Mouse (Mus musculus): Measurements from ENCODE around the gene Acot8. TPM values are rescaled to one million over a fixed set of nuclear protein-coding genes. Genes with fewer than 3 reads are reported as not detected.
"Not testable (repeated sequence)": the region's sequence is repeated elsewhere in the genome, so short reads cannot be mapped to it uniquely, and the experiment has no call there.

The Acot8 gene
- polyA plus RNA-seq, 1 experiment from 2014 or later: 23.6 TPM

DNA sequence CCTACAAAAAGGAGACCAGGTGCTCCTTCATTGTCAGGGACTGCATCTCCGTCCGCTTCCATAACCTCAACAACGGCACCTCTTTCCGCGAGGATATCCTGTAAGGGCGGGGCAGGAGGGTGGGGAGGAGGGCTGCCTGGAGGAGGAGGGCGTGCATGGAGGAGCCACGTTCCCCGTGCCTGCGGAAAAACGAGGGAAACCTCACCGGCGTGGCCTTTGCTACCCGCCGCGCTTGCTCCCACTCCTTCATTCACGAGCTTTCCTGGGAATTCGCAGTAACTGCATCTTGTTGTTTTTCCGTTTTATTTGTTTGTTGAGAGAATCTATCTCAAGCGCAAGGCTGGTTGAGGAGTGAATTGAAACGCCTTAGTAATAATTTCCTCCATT lies 643 bp upstream of the Acot8 start:
- no peaks in the 10 kb centered on the region for H3K9me3 ChIP-seq
- H3K4me2 ChIP-seq (replicated peaks): peak overlapping the region; percentile 65
- H3K4me1 ChIP-seq (replicated peaks): peaks cover 15% of the 10 kb centered on the region

DNA sequence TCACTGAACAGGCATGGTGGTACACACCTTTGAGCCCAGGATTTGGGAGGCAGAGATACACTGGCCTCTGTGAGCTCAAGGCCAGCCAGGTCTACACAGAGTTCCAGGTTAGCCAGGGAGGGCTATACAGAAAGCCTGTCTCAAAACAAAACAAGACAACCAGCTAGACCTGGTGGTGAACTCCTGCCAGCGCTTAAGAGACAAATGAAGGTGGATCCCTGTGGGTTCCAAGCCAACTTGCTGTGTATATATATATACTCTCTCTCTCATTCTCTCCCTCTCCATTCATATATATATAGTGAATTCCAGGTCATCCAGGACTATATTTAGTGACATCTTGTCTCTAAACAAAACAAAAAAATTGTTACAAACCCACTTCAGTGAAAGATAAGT lies 765 bp downstream of the Acot8 start:
- Histone ChIP-seq H3K36me3 (0 out of 2 replicates have a peak, but pooled peaks cover 4% of the 10 kb centered on the region), H3K27me3 (replicated peaks) (no peaks in the 10 kb centered on the region), H3K4me3 (replicated peaks) (peak overlapping the region; percentile 65), H3K4me1 (replicated peaks) (peaks cover 15% of the 10 kb centered on the region), H3K27ac (peak overlapping the region; percentile 23; the same call in 1 of the 2 replicates), H3K9ac (peak overlapping the region; percentile 76), H3K9me3 (no peaks in the 10 kb centered on the region), H3K4me2 (replicated peaks) (peak overlapping the region; percentile 65)
- ATAC-seq: no peak
- WGBS: 45% methylated on average over 1 of the region's 1 CpGs

More for the DNA sequence above, 643 bp upstream of the Acot8 start:
- peak; percentile 76 for ATAC-seq
- H3K4me3 ChIP-seq (replicated peaks): peak overlapping the region; percentile 65
- WGBS: under 1% methylated on average over 21 of the region's 21 CpGs
- peak overlapping the region; percentile 70 for H3K9ac ChIP-seq
- no peaks in the 10 kb centered on the region for H3K27me3 ChIP-seq (replicated peaks)
- 0 out of 2 replicates have a peak, but pooled peaks cover 1% of the 10 kb centered on the region for H3K36me3 ChIP-seq
- peak overlapping the region; percentile 83 for H3K27ac ChIP-seq

DNA sequence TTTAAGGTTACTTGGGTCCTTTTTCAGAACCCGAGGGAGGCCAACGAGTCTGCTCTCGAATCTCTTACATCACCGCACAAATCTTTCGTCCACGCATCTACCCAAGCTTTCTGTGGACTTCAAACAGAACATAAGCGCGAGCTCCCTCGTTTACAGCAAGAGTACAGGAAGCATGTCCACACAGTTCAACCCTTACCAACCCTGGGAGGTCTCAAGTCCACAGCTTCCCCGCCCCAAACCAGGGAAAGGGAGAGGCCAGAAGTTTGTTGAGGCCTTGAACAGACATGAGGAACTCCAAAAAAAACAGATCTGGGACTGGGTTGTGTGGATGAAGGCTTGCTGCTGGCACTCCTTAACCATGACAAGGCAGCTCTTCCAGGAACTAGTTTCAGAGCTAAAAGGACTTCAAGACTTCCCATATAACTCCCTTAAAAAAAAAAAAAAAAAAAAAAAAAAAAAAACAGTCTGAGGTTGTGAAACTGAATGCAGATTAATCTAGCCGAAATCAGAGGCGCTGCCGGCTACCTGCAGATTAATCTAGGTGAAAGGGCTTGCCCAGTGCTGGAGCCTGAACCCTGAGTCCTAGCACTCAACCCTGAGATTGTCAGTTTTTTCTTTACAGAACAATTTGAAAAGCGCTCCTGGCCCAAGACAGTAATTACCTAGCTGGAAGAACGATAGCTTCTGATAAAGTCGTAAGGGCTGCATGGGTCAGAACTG lies 1.3 kb downstream of the Acot8 start:
- no peaks in the 10 kb centered on the region for H3K9me3 ChIP-seq
- peak overlapping the region; percentile 65 for H3K4me3 ChIP-seq (replicated peaks)
- H3K27ac ChIP-seq: peak overlapping the region; percentile 23; the same call in 1 of the 2 replicates
- H3K9ac ChIP-seq: peak overlapping the region; percentile 76
- 0 out of 2 replicates have a peak, but pooled peaks cover 4% of the 10 kb centered on the region for H3K36me3 ChIP-seq
- WGBS: 81% methylated on average over 16 of the region's 16 CpGs
- H3K4me2 ChIP-seq (replicated peaks): peak overlapping the region; percentile 65
- peaks cover 15% of the 10 kb centered on the region for H3K4me1 ChIP-seq (replicated peaks)
- no peak for ATAC-seq
- no peaks in the 10 kb centered on the region for H3K27me3 ChIP-seq (replicated peaks)

DNA sequence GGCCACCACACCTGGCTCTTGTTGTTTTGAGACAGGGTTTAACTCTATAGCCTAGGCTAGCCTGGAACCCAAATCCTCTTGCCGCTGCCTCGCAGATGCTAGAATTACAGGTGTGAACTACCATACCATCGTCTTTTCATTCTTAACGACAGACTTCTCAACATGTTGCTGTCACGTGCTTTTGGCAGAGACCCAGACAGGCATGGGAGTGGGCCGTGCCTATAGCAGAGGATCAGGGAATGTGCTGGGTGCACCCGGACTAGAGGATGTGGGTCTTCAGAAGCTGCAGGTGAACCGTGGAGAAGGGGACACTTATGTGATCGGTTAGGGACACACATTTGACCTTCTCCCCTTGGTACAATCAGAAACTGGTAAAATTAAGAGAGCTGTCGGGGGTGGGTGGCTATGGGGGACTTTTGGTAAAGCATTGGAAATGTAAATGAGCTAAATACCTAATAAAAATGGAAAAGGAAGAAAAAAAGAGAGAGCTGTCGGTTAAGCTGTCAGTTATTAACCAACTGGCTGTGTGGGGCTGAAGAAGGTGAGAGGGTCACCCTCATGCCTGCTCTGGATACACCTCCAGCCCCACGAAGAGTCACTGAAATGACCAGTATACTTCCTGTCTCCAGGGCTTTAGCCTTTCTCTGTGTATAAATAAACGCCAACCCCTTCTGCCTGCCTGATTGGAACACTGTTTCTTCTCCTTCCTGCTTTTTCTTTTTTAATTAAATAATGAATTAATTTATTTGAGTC lies 4.3 kb downstream of the Acot8 start:
- Histone ChIP-seq H3K36me3 (peaks cover 13% of the 10 kb centered on the region; the same call in 1 of the 2 replicates), H3K4me3 (replicated peaks) (no peak overlapping the region), H3K27ac (no peak overlapping the region), H3K9me3 (no peaks in the 10 kb centered on the region), H3K9ac (no peak overlapping the region), H3K4me2 (replicated peaks) (no peak overlapping the region), H3K27me3 (replicated peaks) (no peaks in the 10 kb centered on the region), H3K4me1 (replicated peaks) (peaks cover 12% of the 10 kb centered on the region)
- no peak for ATAC-seq
- 89% methylated on average over 13 of the region's 13 CpGs for WGBS

DNA sequence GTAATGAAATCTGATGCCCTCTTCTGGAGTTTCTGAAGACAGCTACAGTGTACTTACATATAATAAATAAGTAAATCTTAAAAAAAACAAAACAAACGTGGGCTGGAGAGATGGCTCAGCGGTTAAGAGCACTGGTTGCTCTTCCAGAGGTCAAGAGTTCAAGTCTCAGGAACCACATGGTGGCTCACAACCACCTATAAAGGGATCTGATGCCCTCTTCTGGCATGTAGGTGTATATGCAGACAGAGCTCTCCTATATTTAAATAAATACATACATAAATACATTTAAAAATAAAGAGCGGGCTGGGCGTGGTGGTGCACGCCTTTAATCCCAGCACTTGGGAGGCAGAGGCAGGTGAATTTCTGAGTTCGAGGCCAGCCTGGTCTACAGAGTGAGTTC lies 6.1 kb downstream of the Acot8 start:
- not testable (repeated sequence) for H3K4me3 ChIP-seq (replicated peaks); H3K9ac ChIP-seq; H3K4me1 ChIP-seq (replicated peaks); H3K4me2 ChIP-seq (replicated peaks); H3K9me3 ChIP-seq; H3K27me3 ChIP-seq (replicated peaks); H3K27ac ChIP-seq; ATAC-seq
- WGBS: 74% methylated on average over 6 of the region's 6 CpGs
- H3K36me3 ChIP-seq: peaks cover 18% of the 10 kb centered on the region

DNA sequence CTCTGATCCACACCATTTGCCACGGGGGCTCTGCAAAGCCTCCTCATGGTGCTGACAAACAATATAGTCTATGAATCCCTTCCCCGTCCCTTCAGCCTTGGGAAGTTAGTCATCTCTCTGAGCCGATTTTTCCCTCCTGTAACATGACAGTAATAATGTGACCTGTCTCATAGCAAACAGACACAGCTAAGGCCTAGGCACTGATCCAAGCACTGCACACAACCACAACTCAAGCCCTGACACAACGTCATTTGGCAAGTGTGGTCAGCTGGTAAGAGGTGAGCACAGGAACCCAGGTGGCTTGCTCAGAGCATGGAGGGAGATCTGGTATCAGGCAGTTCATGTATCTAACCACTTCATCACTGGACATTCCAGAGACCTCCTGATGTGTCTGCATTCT lies 8.8 kb downstream of the Acot8 start:
- Histone ChIP-seq H3K27ac (no peak overlapping the region), H3K4me3 (replicated peaks) (no peak overlapping the region), H3K9me3 (no peaks in the 10 kb centered on the region), H3K27me3 (replicated peaks) (no peaks in the 10 kb centered on the region), H3K4me1 (replicated peaks) (no peaks in the 10 kb centered on the region), H3K36me3 (peaks cover 38% of the 10 kb centered on the region), H3K9ac (no peak overlapping the region), H3K4me2 (replicated peaks) (no peak overlapping the region)
- no peak for ATAC-seq
- 82% methylated on average over 4 of the region's 4 CpGs for WGBS

DNA sequence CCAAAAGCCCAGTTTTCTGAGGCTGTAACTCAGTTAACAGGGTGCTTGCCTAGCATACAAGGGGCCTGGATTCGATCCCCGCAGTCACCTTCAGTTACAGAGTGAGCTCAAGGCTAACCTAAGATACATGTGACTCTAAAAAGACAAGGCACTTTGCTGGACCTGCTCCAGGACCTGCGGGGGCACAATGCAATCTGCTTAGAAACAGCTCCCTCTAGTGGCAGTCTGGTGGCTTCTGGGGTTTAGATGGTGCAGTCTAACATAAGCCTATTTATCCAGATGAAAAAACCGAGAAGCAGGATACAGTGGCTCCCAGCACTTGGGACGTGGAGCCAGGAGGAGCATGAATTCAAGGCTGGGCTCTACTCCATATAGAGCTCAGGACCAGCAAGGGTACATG lies 10.4 kb downstream of the Acot8 start:
- Histone ChIP-seq H3K4me1 (replicated peaks) (no peaks in the 10 kb centered on the region), H3K4me3 (replicated peaks) (no peak overlapping the region), H3K4me2 (replicated peaks) (no peak overlapping the region), H3K27ac (no peak overlapping the region), H3K9me3 (no peaks in the 10 kb centered on the region), H3K36me3 (peaks cover 39% of the 10 kb centered on the region), H3K9ac (no peak overlapping the region), H3K27me3 (replicated peaks) (no peaks in the 10 kb centered on the region)
- ATAC-seq: peak; percentile 52
- WGBS: 32% methylated on average over 5 of the region's 5 CpGs

DNA sequence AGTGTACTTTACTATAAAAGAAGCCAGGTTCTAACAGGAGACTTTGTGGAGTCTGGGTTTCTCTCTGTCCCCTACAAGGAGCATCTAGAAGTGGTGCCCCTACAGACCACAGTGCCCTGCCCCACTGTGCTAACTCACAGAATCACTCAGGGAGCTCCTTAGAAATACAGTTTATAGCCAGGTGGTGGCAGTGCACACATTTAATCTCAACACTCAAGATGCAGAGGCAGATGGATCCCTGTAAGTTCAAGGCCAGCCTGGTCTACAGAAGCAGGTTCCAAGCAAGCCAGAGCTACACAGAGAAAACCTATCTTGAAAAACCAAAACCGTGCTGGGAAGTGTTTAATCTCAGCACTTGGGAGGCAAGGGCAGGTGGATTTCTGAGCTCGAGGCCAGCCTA lies 10.9 kb downstream of the Acot8 start:
- H3K36me3 ChIP-seq: peaks cover 39% of the 10 kb centered on the region

DNA sequence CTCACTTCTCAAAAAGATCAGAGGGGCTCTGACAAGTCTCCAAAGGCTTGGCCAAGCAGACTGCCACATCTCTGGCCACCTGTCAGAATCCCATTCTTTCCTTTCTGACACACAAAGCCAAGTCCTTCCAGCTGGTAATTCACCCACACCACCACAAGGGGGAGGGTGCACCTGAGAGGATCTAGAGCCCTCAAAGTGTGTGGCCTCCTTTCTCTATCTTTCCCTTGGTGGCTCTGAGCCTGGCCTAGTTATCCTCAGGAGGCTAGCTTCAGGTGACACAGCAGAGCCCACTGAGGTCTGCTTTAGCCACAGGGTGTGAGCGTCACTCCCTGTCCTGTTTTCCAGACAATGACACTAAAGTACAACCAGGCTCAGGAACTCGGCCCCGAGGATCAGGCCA lies 11.4 kb downstream of the Acot8 start:
- peak; percentile 36; the same call in 1 of the 2 replicates for ATAC-seq
- H3K9ac ChIP-seq: no peak overlapping the region
- WGBS: 66% methylated on average over 3 of the region's 3 CpGs

More for the DNA sequence above, 10.9 kb downstream of the Acot8 start:
- Histone ChIP-seq H3K4me3 (replicated peaks) (no peak overlapping the region), H3K9me3 (no peaks in the 10 kb centered on the region), H3K27me3 (replicated peaks) (no peaks in the 10 kb centered on the region), H3K4me1 (replicated peaks) (no peaks in the 10 kb centered on the region), H3K9ac (no peak overlapping the region), H3K27ac (no peak overlapping the region), H3K4me2 (replicated peaks) (no peak overlapping the region)
- ATAC-seq: no peak
- 92% methylated on average over 2 of the region's 2 CpGs for WGBS

DNA sequence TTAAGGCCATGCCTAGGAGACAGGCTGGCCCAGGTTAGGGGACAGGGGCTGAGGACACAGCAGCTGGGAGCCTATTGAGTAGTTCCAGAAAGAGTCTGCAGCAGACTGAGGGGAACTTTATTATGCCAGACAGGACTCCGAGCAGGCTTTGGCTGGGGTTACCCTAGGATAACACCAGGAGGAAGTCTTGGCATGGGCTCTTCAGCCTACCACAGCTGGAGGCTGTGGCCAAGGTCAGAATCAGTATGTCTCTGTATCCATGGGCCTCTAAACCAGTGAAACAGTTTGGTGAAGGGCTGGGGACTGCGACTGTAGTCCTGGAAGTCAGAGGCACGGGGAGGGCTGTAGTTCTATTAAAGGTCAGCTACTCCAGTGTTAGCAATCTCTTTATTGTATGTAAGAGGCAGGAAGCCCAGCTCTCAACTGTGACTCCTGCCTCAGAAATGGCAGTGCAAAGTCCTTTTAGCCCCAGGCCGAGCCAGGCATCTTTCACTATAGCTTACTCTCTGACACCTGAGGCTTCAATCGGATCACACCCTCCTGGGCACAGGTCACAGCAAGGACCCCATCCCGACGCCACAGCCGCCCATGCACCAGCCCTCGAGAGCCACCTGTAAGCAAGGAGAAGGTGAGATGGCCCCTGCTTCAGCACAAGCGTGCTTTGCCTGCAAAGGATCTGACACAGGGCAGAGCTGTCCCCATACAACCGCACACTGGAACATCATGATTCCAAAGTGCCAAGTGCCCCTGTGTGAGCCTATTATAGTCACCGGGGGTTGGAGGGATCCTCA lies 12.1 kb downstream of the Acot8 start:
- no peak for ATAC-seq
- H3K27me3 ChIP-seq (replicated peaks): no peaks in the 10 kb centered on the region
- H3K9ac ChIP-seq: no peak overlapping the region
- H3K4me2 ChIP-seq (replicated peaks): no peak overlapping the region
- WGBS: 88% methylated on average over 12 of the region's 12 CpGs
- H3K9me3 ChIP-seq: no peaks in the 10 kb centered on the region
- no peak overlapping the region for H3K27ac ChIP-seq
- H3K4me3 ChIP-seq (replicated peaks): no peak overlapping the region
- peaks cover 4% of the 10 kb centered on the region; the same call in 1 of the 2 replicates for H3K4me1 ChIP-seq (replicated peaks)
- peaks cover 35% of the 10 kb centered on the region for H3K36me3 ChIP-seq

More for the DNA sequence above, 11.4 kb downstream of the Acot8 start:
- peaks cover 2% of the 10 kb centered on the region; the same call in 1 of the 2 replicates for H3K4me1 ChIP-seq (replicated peaks)
- H3K9me3 ChIP-seq: no peaks in the 10 kb centered on the region
- no peak overlapping the region for H3K4me3 ChIP-seq (replicated peaks)
- no peaks in the 10 kb centered on the region for H3K27me3 ChIP-seq (replicated peaks)
- peaks cover 39% of the 10 kb centered on the region for H3K36me3 ChIP-seq
- no peak overlapping the region for H3K27ac ChIP-seq
- H3K4me2 ChIP-seq (replicated peaks): no peak overlapping the region

DNA sequence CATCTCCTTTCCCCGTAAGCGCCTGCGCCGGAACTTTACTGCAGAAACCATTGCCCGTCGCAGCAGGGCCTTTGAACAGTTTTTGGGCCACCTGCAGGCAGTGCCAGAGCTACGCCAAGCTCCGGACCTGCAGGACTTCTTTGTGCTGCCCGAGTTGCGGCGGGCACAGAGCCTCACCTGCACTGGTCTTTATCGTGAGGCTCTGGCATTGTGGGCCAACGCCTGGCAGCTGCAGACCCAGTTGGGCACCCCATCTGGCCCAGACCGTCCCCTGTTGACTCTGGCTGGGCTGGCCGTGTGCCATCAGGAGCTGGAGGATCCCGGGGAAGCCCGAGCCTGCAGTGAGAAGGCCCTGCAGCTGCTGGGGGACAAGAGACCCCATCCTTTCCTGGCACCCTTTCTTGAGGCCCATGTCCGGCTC lies 12.8 kb downstream of the Acot8 start:
- Histone ChIP-seq H3K36me3 (peaks cover 35% of the 10 kb centered on the region), H3K27ac (no peak overlapping the region)
- no peak for ATAC-seq

DNA sequence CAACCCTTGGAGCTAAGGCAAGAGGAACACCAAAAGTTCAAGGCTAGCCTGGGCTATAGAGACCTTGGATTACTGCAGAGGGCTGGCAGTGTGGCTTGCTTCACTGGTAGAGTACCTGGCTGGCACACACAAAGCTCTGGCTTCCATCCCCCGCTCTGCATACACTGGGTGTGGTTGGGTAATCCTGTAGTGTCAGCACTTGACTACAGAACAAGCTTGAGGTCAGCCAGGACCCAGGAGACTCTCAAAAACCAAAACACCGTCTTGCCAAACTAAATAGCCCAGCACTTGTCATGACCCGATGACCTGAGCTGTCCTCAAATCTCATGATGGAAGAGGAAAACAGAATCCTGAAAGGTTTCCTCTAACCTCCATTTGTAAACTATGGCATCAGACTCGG lies 14.2 kb downstream of the Acot8 start:
- Histone ChIP-seq H3K27ac (no peak overlapping the region), H3K36me3 (peaks cover 30% of the 10 kb centered on the region), H3K9ac (no peak overlapping the region), H3K9me3 (no peaks in the 10 kb centered on the region), H3K4me1 (replicated peaks) (peaks cover 13% of the 10 kb centered on the region), H3K4me3 (replicated peaks) (no peak overlapping the region), H3K27me3 (replicated peaks) (no peaks in the 10 kb centered on the region), H3K4me2 (replicated peaks) (no peak overlapping the region)
- ATAC-seq: no peak
- WGBS: 69% methylated on average over 4 of the region's 4 CpGs

More for the DNA sequence above, 12.8 kb downstream of the Acot8 start:
- no peak overlapping the region for H3K4me2 ChIP-seq (replicated peaks)
- H3K27me3 ChIP-seq (replicated peaks): no peaks in the 10 kb centered on the region
- H3K9ac ChIP-seq: no peak overlapping the region
- H3K4me1 ChIP-seq (replicated peaks): peaks cover 8% of the 10 kb centered on the region
- no peaks in the 10 kb centered on the region for H3K9me3 ChIP-seq
- 90% methylated on average over 18 of the region's 18 CpGs for WGBS
- no peak overlapping the region for H3K4me3 ChIP-seq (replicated peaks)
